Mouse (Mus musculus) cerebellum, adult 2 months (tissue): ENCODE data around the gene Foxe3. TPM values are rescaled to one million over a fixed set of nuclear protein-coding genes. Genes with fewer than 3 reads are reported as not detected.

Experiments
- DNase-seq, 2 experiments: peaks; one replicate each; pipeline ENCODE4 v3.0.0; 2021
- H3K27ac ChIP-seq: fragments of 200-500 bp; 2 replicates; pipeline ENCODE4 v1.5.1; 2012; ENCODE audit warnings: low read length, control low read depth, inconsistent platforms; ENCODE audit not compliant: insufficient read depth
- H3K27me3 ChIP-seq: fragments of 200-500 bp; 2 replicates; pipeline ENCODE4 v1.6.1; 2012; ENCODE audit warnings: inconsistent platforms, mild to moderate bottlenecking, low read length, moderate library complexity; ENCODE audit not compliant: control insufficient read depth, insufficient read depth
- H3K4me1 ChIP-seq: fragments of 200-500 bp; 2 replicates; pipeline ENCODE4 v1.6.1; 2011; ENCODE audit warnings: low read length; ENCODE audit not compliant: control insufficient read depth, insufficient read depth
- H3K4me3 ChIP-seq: fragments of 200-500 bp; replicated peaks from 2 replicates; pipeline ENCODE3; 2011; ENCODE audit warnings: mild to moderate bottlenecking, low read depth, low read length, control low read depth; ENCODE audit not compliant: insufficient read depth
- CTCF ChIP-seq: fragments of 200-500 bp; IDR thresholded peaks from 2 replicates; pipeline ENCODE4 v1.5.1; 2011; ENCODE audit warnings: low read depth, mild to moderate bottlenecking, control low read depth, low read length, moderate library complexity, borderline replicate concordance; ENCODE audit not compliant: insufficient read depth
- POLR2A ChIP-seq: fragments of 200-500 bp; IDR thresholded peaks from 2 replicates; pipeline ENCODE4 v1.6.1; 2011; ENCODE audit warnings: low read length, control low read depth, borderline replicate concordance; ENCODE audit not compliant: insufficient read depth
- whole genome bisulfite sequencing: fragments of 180-500 bp; shearing (Covaris S2); methylation state at CpG from one replicate; pipeline ENCODE4 v1.1.7; 2018; 5-methylcytosine and 5-hydroxymethylcytosine counted together
- polyA plus RNA-seq: library from polyadenylated mRNA; depleted of rRNA; stranded (reverse); fragments of >200 nt; gene quantifications from 2 replicates; pipeline ENCODE4 v1.2.3, GENCODE M21; 2012

Foxe3 gene
- polyA plus RNA-seq, 1 experiment: not detected

DNA sequence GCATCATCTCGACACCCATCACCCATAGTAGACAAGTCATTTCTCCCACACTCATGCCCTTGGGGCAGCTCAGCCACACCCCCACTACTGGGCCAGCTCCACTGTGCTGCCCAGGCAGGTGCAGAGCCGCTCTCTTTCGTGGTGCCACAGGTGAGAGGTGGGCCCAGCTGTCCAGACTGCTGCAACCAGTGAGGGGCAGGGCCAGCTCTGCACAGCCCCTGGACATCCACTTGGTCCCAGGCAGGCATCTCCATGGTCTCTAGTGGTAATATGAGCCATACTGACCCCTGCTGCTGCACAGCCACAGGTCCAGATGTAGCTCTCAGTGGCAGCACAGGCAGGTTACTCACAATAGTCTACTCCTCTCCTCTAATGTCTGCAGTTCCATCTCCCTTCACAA, 27.4 kb upstream of the Foxe3 start:
- Histone ChIP-seq H3K4me3 (no peak overlapping the region), H3K27ac (no peak overlapping the region), H3K4me1 (no peaks in the 10 kb centered on the region), H3K27me3 (no peaks in the 10 kb centered on the region)
- DNase-seq: no peak
- no peak for TF ChIP-seq CTCF
- no peak for TF ChIP-seq POLR2A
- WGBS: 85% methylated on average over 3 of the region's 3 CpGs

GRCm38 (mm10) chr4:114947852-114948481, 22.2 kb upstream of the Foxe3 start:
- H3K27ac ChIP-seq: no peak overlapping the region
- WGBS: 65% methylated on average over 7 of the region's 7 CpGs
- no peak overlapping the region for H3K4me3 ChIP-seq
- no peaks in the 10 kb centered on the region for H3K4me1 ChIP-seq
- DNase-seq: no peak
- H3K27me3 ChIP-seq: no peaks in the 10 kb centered on the region; the same call in 1 of the 2 replicates
- TF ChIP-seq POLR2A (no peak), CTCF (no peak)

DNA sequence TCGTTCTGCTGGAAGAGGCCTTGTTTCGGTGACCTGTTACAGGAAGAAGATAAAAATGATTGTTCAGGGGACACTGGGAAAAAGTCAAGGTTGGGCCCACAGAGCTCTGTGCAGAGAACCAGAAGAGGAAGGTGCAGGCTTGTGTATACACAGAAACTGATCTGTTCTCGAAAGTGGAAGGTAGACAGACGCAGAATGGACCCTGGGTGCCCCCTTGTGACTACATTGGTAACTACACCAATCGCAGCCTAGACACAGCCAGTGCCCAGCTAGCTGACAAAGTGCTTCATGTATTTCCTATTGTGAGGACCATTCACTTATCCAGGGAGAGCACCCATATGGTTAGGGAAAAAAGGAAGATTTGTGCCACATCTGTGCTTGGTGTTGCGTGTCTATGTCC, 21.6 kb upstream of the Foxe3 start:
- H3K4me3 ChIP-seq: no peak overlapping the region
- no peaks in the 10 kb centered on the region; the same call in 1 of the 2 replicates for H3K27me3 ChIP-seq
- WGBS: 29% methylated on average over 6 of the region's 6 CpGs
- DNase-seq: peak; percentile 38 to 69
- TF ChIP-seq POLR2A: no peak
- TF ChIP-seq CTCF: peak; percentile 82
- H3K4me1 ChIP-seq: no peaks in the 10 kb centered on the region
- no peak overlapping the region for H3K27ac ChIP-seq

DNA sequence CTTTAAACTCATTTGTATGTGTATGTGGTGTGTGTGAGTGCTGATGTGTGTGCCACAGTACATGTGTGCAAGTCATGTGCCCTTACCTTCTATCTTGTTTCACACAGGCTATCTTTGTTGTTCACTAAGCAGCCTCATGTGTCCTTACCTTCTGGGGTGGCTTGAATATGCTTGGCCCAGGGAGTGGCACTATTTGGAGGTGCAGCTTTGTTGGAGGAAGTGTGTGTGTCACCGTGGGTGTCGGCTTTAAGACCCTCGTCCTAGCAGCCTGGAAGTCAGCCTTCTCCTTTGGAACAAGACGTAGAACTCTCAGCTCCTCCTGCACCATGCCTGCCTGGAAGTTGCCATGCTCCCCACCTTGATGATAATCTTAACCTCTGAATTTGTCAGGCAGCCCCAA, 20.6 kb upstream of the Foxe3 start:
- TF ChIP-seq CTCF: no peak
- no peak for TF ChIP-seq POLR2A
- H3K4me1 ChIP-seq: no peaks in the 10 kb centered on the region
- no peaks in the 10 kb centered on the region; the same call in 1 of the 2 replicates for H3K27me3 ChIP-seq
- WGBS: 93% methylated on average over 4 of the region's 4 CpGs
- no peak overlapping the region for H3K27ac ChIP-seq
- DNase-seq: no peak
- H3K4me3 ChIP-seq: no peak overlapping the region

DNA sequence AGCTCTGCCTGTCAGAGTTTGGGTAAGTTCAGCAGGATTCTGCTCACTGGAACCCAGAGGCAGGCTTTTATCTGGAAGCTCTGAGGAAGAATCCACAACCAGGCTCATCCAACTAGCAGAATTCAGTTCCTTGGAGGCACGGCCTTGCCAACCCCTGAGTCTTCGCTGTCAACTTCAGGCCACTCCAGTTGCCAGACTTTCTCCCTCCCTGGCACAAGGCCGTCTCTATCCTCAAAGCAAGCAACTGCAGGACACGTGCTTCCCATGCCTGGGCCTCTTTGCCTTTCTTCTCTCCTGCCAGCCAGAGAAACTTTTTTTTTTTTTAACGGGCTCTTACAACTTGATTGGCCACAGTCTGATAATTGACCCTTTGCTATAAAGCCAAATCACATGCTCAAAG, 19.2 kb upstream of the Foxe3 start:
- 12% methylated on average over 5 of the region's 5 CpGs for WGBS
- DNase-seq: no peak
- no peaks in the 10 kb centered on the region for H3K4me1 ChIP-seq
- TF ChIP-seq POLR2A: no peak
- no peak for TF ChIP-seq CTCF
- H3K4me3 ChIP-seq: no peak overlapping the region
- H3K27ac ChIP-seq: no peak overlapping the region
- H3K27me3 ChIP-seq: no peaks in the 10 kb centered on the region; the same call in 1 of the 2 replicates

DNA sequence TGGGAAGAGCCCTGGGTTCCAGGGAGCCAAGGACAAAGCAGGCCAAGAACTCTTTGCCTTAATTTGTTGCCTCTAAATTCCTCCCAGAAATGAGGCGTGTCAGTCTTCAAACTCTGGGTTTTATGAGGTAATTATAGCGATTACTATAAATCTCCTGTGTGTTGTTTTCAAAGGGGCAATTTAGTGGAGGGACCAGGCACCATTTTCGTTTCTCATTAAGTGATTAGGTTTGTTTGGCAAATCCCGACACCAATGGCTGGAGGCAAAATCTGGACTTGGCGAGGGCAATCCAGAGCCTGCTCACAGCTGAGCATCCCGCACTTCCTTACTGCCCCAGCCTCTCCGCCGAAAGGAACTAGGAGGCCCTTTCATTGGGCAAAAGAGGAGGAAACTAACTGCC, 16.8 kb upstream of the Foxe3 start:
- no peak for DNase-seq
- no peak overlapping the region for H3K27ac ChIP-seq
- TF ChIP-seq POLR2A: no peak
- no peak for TF ChIP-seq CTCF
- H3K4me3 ChIP-seq: no peak overlapping the region
- WGBS: 47% methylated on average over 8 of the region's 8 CpGs
- no peaks in the 10 kb centered on the region for H3K4me1 ChIP-seq
- no peaks in the 10 kb centered on the region; the same call in 1 of the 2 replicates for H3K27me3 ChIP-seq

- no peaks in the 10 kb centered on the region; the same call in 1 of the 2 replicates for H3K27me3 ChIP-seq
- H3K27ac ChIP-seq: no peak overlapping the region
- no peak for DNase-seq
- H3K4me1 ChIP-seq: no peaks in the 10 kb centered on the region
- TF ChIP-seq POLR2A (no peak), CTCF (no peak)
- 56% methylated on average over 4 of the region's 4 CpGs for WGBS
- no peak overlapping the region for H3K4me3 ChIP-seq
Observed at GRCm38 (mm10) chr4:114942112-114942511, 16.3 kb upstream of the Foxe3 start.

- H3K4me1 ChIP-seq: no peaks in the 10 kb centered on the region
- WGBS: 84% methylated on average over 4 of the region's 4 CpGs
- DNase-seq: no peak
- no peak overlapping the region for H3K27ac ChIP-seq
- no peak overlapping the region for H3K4me3 ChIP-seq
- H3K27me3 ChIP-seq: no peaks in the 10 kb centered on the region
- TF ChIP-seq CTCF (no peak), POLR2A (no peak)
Observed at GRCm38 (mm10) chr4:114941311-114941710, 15.5 kb upstream of the Foxe3 start.
